Mouse (Mus musculus): ENCODE data around the gene Amigo2. TPM values are rescaled to one million over a fixed set of nuclear protein-coding genes. Genes with fewer than 3 reads are reported as not detected.

The Amigo2 gene
- total RNA-seq, 2 experiments from 2014 or later, result 5.2 to 7.0 TPM

- DNase-seq (ENCODE audit: low spot score), result no peak
- intact Hi-C loops (cut with DNase I), result no loop called here
Measured at GRCm38 (mm10) chr15:97271985-97272697, 25.1 kb upstream of the Amigo2 start.

GRCm38 (mm10) chr15:97267094-97267695 is 20.1 kb upstream of the Amigo2 start:
- no peak for DNase-seq (ENCODE audit: low spot score)
- intact Hi-C loops (cut with DNase I), result no loop called here

GRCm38 (mm10) chr15:97266236-97266845 is 19.3 kb upstream of the Amigo2 start:
- intact Hi-C loops (cut with DNase I), result no loop called here
- DNase-seq (ENCODE audit: low spot score), result no peak

- DNase-seq (ENCODE audit: low spot score), result no peak
- intact Hi-C loops (cut with DNase I), result no loop called here
Measured at GRCm38 (mm10) chr15:97262251-97262650, 15.2 kb upstream of the Amigo2 start.

- intact Hi-C loops (cut with DNase I), result no loop called here
- no peak for DNase-seq (ENCODE audit: low spot score)
Measured at GRCm38 (mm10) chr15:97259968-97260597, 13.0 kb upstream of the Amigo2 start.

GRCm38 (mm10) chr15:97259300-97259699 is 12.2 kb upstream of the Amigo2 start:
- intact Hi-C loops (cut with DNase I), result no loop called here
- no peak for DNase-seq (ENCODE audit: low spot score)

- DNase-seq (ENCODE audit: low spot score), result no peak
- intact Hi-C loops (cut with DNase I), result no loop called here
Measured at GRCm38 (mm10) chr15:97258483-97259230, 11.6 kb upstream of the Amigo2 start.

GRCm38 (mm10) chr15:97257206-97257775 is 10.2 kb upstream of the Amigo2 start:
- intact Hi-C loops (cut with DNase I), result no loop called here
- DNase-seq (ENCODE audit: low spot score), result no peak

- intact Hi-C loops (cut with DNase I), result no loop called here
Measured at GRCm38 (mm10) chr15:97256411-97256810, 9.3 kb upstream of the Amigo2 start.

GRCm38 (mm10) chr15:97255800-97256199 is 8.7 kb upstream of the Amigo2 start:
- intact Hi-C loops (cut with DNase I), result no loop called here
- no peak for DNase-seq (ENCODE audit: low spot score)

More at GRCm38 (mm10) chr15:97256411-97256810, 9.3 kb upstream of the Amigo2 start:
- DNase-seq (ENCODE audit: low spot score), result no peak

GRCm38 (mm10) chr15:97254375-97254774 is 7.3 kb upstream of the Amigo2 start:
- intact Hi-C loops (cut with DNase I), result no loop called here

GRCm38 (mm10) chr15:97252493-97253034 is 5.5 kb upstream of the Amigo2 start:
- intact Hi-C loops (cut with DNase I), result no loop called here
- DNase-seq (ENCODE audit: low spot score), result no peak

More at GRCm38 (mm10) chr15:97254375-97254774, 7.3 kb upstream of the Amigo2 start:
- no peak for DNase-seq (ENCODE audit: low spot score)

- intact Hi-C loops (cut with DNase I), result loop anchor here (5.0 kb wide), 2 partner anchors 128 to 333 kb away; no protein-coding TSS in a partner anchor
- DNase-seq (ENCODE audit: low spot score), result no peak
Measured at GRCm38 (mm10) chr15:97249322-97249721, 2.2 kb upstream of the Amigo2 start.

GRCm38 (mm10) chr15:97248296-97248695 is 1.2 kb upstream of the Amigo2 start:
- DNase-seq (ENCODE audit: low spot score), result no peak

GRCm38 (mm10) chr15:97247791-97248161 is 689 bp upstream of the Amigo2 start:
- DNase-seq (ENCODE audit: low spot score), result no peak
- intact Hi-C loops (cut with DNase I), result loop anchor here (5.0 kb wide), 2 partner anchors 130 to 335 kb away; no protein-coding TSS in a partner anchor

More at GRCm38 (mm10) chr15:97248296-97248695, 1.2 kb upstream of the Amigo2 start:
- intact Hi-C loops (cut with DNase I), result loop anchor here (5.0 kb wide), 2 partner anchors 129 to 334 kb away; no protein-coding TSS in a partner anchor

- DNase-seq (ENCODE audit: low spot score), result no peak
- intact Hi-C loops (cut with DNase I), result loop anchor here (5.0 kb wide), 2 partner anchors 131 to 336 kb away; no protein-coding TSS in a partner anchor
Measured at GRCm38 (mm10) chr15:97246256-97246655, 831 bp downstream of the Amigo2 start.

GRCm38 (mm10) chr15:97245392-97245791 is 1.7 kb downstream of the Amigo2 start:
- intact Hi-C loops (cut with DNase I), result loop anchor here (5.0 kb wide), 2 partner anchors 132 to 337 kb away; no protein-coding TSS in a partner anchor
- no peak for DNase-seq (ENCODE audit: low spot score)

GRCm38 (mm10) chr15:97236943-97237342 is 10.1 kb downstream of the Amigo2 start:
- intact Hi-C loops (cut with DNase I), result loop anchor here (5.0 kb wide), 3 partner anchors 220 to 425 kb away; no protein-coding TSS in a partner anchor
- no peak for DNase-seq (ENCODE audit: low spot score)

GRCm38 (mm10) chr15:97235183-97235582 is 11.9 kb downstream of the Amigo2 start:
- no peak for DNase-seq (ENCODE audit: low spot score)
- intact Hi-C loops (cut with DNase I), result loop anchor here (2.0 to 5.0 kb wide), 4 partner anchors 38 to 427 kb away; no protein-coding TSS in a partner anchor
